Mouse (Mus musculus) olfactory bulb, adult 2 months (tissue): ENCODE data around the gene Ctnna2.

Experiments used
- CTCF ChIP-seq: fragments of 200-500 bp; IDR thresholded peaks from 2 replicates; pipeline ENCODE4 v1.5.1; 2012; ENCODE audit warnings: low read depth, mild to moderate bottlenecking, low read length, moderate library complexity; ENCODE audit not compliant: insufficient read depth
- POLR2A ChIP-seq: fragments of 200-500 bp; IDR thresholded peaks from 2 replicates; pipeline ENCODE4 v1.6.1; 2012; ENCODE audit warnings: mild to moderate bottlenecking, low read depth, low read length, moderate library complexity; ENCODE audit not compliant: insufficient read depth

DNA sequence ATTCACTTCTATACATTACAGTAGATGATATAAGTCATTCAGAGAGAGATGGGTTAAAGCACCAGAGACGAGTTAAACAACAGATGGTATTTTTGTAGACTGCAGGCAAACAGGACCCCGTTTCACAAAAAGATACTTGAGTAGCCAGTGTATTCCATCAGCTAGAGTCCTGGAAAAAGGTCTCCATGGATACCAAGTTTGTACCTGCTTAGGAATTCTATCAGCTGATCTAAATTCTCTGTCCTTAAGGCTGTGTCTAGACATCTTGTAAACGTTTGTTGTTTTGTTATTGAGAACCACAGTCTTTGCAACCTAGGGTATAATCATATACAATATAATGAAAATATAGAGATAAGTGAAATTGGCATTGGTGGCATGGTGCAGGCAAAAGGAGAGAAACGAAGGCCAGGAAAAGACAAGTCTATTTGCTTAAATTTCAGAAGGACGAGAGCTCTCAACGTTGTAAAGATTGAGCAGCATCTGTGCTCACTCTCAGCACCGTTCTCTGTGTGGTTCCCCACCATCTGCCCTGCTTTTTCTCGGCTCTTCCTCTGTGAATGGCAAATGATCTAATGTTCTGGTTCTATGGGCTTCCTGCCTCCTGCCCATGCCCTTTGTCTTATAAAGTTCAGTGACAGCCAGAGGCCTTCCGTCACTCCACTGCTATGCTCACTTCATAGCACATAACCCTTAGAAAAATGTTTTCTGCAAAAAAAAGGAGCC, 621.6 kb downstream of the Ctnna2 start:
- no peak for TF ChIP-seq CTCF
- no peak for TF ChIP-seq POLR2A
